Mouse (Mus musculus) ES-Bruce4 (cell line): ENCODE data around the gene Gm49368.

Source experiments
- CTCF ChIP-seq: IDR thresholded peaks from one replicate; pipeline ENCODE4 v1.8.1; 2011; ENCODE audit warnings: low read depth, low read length
- EP300 ChIP-seq: IDR thresholded peaks from 2 replicates; pipeline ENCODE4 v1.6.1; 2011; ENCODE audit warnings: low read depth, low read length; ENCODE audit not compliant: insufficient read depth
- POLR2A ChIP-seq: IDR thresholded peaks from one replicate; pipeline ENCODE4 v1.8.1; 2011; ENCODE audit warnings: low read length; ENCODE audit not compliant: insufficient read depth

- TF ChIP-seq CTCF, result no peak
- no peak for TF ChIP-seq POLR2A
- no peak for TF ChIP-seq EP300
These were observed 47.8 kb downstream of the Gm49368 start for GRCm38 (mm10) chr7:128110314-128110713.
